Mouse (Mus musculus) spleen, postnatal 14 days (tissue): ENCODE results near the gene Dao.

Source experiments
- DNase-seq, 2 experiments: peaks; one replicate each; pipeline ENCODE4 v3.0.0; 2021 to 2022; ENCODE audit warnings: low spot score in 2 of 2

Dao gene

DNA sequence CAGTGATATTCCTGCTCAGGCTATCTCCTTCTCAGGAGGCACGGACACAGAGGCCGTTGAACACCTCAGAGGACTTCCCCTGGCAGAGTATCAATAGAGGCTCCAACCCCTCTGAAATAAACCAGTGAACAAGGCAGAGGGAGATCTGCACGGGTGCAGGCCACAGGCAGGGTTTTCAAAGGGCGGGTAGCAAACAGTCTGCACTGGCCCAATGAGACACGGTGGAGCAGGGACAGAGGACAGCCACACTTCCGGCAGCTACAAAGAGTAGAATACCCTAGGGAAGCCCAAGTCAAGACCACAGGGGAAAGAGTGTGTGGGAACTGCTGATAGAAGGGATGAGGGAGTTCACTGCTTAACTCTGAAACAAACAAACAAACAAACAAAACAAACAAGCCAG, 20.0 kb upstream of the Dao start:
- no peak for DNase-seq

DNA sequence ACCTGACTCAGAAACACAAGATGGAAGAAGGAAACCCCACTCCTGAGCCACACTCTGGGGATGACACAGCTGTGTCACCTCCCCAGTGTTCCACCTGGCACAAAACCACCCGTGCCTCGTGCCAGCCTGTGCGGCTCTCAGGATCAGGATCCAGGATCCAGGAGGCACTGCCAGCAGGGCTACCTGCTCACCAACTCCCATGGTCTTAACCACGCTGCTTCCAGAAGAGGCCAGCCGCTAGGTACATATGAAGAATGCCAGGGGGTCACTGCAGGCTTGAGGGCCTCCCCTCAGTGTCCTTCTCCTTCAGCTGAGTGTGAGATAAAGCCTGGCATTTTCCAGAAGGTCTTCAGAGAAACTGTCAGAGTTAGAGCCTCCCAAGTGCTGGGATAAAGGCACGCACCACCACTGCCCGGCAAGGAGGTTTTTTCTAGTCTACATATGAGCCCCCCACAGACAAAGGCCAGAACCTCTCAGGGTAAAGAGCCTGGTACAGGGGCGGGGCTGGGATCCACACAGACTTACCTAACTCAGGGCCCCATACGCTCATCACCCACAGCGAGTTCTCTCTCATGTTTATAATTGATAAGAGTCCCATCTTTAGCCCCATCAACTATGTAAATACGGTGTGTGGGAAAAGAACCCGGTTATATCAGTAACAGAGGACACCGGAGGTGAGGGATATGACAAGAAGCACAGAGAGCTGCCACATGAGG, 19.3 kb upstream of the Dao start:
- no peak for DNase-seq

DNA sequence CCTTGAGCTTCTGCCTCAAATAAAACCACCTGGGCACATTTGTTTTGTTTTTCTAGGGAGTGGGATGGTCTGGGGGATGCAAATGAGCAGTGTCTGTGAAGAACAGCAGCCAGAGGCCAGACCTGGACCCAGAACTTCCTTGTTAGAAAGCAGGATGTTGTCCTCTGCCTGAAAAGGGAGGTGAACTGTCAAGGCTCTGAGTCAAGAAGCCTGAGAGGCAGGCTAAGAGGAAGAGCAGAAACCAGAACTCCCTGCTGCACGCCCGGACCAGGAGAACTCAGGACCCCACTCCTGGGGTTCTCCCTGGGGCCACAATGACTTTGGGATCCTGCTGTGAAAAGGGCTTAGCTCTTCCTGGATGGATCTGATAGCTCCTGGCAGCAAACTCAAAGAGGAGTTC, 17.8 kb upstream of the Dao start:
- DNase-seq, result no peak

DNA sequence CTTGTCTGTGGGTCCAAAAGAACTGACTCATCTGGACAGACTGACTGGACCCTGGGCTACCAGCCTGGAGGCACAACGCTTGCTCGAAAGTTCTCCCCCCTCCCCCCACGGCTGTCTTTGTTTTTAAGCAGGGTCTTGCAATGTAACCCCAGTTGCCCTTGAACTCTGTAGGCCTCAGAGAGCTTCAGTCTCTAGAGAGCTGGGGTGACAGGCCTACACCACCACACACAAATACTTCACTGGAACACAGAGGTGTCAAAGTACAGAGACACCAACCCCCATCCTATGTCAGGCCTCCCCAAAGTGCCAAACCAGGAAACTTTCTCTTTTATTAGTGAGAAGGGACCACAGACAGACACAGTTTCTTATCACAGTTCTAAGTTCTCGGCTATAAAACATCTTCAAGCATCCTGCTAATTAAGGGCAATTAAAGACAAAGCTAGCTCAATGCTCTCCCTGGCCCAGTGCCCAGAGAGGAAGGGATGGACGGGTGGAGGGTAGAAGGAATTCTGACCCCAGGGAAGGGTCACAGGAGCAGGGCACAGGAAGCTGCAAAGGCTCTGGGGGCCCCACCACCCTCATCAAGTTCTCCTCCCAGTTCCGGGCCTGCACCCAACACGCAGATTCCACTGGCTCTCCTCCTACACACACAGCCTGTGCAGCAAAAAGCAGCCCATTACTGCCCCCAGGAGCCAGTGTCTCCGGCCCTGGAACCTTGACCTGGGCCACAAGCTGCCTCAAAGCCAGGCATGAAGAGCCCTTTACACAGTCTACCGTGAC, 17.1 kb upstream of the Dao start:
- no peak for DNase-seq

DNA sequence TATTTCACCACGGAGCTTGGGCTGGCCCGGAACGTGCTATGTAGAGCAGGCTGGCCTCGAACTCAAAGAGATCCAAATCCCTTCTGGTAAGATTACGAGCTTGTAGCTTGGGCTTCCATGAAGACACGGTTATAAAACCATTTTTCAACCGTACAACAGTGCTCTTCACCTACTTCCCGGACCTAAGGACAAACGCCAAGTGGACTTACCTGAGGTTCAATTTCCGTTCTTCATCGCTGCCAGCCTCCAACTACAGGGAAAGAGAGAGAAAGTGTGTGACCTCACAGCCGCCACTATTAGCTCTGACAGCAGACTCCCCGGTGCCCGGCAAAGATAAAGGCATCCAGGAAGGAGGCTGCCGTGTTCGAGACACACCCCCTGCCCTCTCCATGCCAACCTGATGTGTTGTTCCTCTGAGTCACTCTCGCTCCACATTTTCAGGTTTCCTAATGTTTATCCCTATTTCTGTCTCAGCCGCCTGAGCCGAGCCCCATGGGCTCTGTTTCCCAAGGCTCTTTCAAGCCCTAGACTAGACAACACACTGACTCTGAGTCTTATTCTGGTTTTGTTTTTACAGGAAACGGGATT, 14.0 kb upstream of the Dao start:
- DNase-seq, result peak; percentile 55 to 62

DNA sequence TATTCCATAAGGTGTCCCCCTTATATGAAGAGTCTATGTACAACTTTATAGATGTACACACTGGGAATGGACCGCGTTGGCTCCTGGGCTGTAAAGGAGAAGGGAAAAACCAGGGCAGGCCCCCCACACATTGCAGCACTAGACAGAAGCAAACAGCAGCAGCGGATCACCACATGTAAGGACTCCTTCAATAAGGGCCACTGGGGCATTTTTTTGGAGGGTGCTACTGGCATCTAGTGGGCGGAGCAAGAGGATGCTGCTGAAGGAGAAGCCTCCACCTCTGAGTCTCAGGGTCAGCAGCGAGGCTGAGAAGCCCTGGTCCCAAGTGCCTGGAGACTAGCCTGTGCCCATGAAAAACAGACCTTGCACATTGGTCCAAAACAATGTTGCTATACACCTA, 12.9 kb upstream of the Dao start:
- DNase-seq, result no peak

DNA sequence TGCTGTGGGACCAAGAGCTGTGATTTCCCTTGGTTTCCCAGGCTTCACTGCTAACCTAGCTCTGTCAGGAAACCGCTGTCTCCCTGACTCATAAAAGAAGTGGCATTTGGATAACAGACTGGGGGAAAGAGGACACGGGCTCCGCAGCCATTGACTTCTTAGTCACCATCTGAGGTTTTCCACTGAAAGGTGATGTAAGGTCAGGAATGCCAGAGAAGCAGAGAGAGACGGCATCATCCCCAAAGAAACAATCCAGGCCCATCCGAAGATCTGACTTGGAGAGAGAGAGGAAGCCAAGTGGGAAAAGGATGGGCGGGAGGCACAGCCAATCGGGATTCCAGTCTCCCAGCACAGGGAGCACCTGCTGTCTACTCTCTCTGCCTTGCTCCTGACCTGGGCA, 12.4 kb upstream of the Dao start:
- DNase-seq, result no peak

DNA sequence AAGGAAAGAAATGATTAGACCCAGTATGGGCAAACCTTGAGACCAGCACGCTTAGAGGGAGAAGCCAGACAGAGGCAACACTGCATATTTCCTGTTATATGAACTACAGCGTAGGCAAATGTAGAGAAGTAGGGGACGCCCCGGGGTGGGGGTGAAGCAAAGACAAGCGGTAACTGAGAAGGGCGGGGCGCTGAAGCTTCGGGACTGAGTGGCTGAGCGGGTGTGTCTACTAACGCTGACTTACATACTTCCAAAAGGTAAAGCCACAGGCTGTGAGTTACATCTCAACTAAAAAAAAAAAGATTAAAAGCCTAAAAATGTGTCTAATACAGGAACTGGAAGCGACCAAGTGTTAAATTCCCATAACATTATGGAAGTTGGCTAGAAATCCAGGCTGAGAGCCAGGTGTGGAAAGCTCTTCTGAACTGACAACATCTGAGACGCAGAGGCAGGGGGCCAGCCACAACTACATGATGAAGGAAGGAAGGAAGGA, 11.1 kb upstream of the Dao start:
- DNase-seq, result peak; percentile 71 to 81

DNA sequence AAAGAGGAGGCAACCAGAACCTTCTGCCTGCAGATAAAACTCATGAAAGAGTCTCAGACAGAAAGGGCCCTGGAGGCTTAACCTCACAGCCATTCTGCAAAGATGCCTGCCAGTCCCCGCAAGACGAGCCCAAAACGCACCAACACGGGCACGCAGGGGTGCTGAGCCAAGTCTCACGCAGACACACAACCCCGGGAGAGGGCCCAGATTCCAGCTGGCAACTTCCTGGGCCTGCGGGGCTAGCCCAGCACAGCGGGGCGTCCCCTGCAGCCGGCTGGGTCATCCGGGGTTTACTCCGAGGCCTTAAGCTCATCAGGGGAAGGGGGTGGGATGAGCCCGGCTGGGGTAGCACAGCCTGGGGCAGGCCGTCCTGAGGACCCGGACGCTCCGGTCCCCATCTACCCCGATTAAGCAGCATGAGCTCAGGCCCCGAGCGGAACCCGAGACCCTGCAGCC, 10.4 kb upstream of the Dao start:
- no peak for DNase-seq

DNA sequence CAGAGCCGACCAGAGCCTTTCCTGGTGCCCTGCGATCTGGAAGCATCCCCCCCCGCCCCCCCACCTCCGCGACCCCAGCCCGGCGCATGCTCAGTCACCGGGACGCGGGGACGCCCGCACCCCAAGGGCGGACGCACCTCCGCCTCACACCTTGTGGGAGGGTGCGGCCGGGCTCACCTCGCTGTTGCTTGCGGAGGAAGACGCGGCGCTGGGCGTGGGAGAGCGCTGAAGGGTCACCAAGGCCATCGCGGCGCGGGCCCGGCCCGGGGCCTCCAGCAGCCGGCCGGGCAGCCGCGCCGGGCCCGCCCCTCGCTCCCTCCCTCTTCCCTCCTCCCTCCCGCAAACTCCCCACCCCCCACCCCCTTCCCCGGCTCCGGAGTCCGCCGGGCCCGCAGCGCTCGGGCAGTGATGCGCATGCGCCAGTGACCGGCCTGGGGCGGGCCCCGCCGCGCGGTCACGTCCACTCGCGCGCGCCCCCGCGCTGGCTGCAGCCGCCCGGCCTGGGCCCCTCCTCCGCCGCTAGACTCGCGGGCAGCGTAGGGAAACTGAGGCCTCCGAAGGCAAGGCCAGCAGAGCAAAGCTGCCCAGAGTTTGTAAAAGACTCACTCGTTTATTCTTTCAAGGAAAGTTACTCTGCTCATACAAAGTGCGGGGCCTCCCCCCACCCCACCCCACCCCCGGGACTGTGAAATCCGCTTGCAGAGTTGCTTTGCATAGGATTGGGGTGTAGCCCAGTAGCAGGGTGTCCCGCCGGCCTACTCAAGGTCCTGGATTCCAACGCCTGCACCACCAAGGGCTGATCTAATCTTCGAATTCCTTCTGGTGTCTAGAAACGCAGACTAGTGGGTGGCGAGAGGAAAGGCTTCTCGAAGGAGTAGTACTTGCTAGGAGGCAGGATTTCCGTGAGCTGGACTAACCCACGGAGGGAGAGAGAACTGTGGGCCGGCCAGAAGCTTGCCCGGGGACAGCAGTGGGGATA, 9.7 kb upstream of the Dao start, which contains the start of gene Ssh1:
Gene Ssh1 (minus strand): TSS at position 408 of the 979 bp plus-strand sequence.
- DNase-seq, result peak; percentile 74 to 77

DNA sequence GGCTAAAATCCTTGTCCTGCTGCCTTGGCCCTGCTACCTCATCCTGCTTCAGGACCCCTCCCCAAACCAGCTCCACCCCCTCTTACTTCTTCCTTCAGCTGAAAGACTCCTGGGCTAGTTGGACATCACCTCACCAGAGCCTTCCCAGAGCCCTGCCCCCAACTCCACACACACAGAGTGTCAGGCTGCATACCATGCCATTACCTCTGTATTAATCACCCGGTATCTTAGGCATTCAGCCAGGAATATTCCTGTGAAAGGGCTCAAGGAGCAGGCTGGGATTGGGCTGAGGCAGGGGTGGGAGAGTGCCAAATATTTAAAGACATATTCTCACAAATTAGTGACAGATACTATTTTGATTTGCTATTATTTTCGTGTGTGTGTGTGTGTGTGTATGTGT, 7.0 kb upstream of the Dao start:
- DNase-seq, result no peak

DNA sequence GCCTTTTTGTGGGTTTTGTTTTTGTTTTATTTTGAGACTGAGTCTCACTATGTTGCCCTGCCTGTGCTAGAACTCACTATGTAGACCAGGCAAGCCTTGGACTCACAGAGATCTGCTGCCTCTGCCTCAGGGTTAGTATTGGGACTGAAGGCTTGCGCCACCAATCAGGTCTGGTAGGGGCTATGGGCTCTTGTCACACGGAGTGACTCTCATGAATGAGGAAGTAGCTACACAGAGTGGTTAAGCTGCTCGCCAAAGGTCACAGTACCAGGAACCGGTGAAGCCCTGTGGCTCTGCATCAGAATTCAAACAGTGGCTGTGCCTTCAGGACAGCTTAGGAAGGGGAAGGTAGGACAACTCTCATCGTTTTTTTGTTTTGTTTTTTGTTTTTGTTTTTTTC, 4.1 kb upstream of the Dao start:
- DNase-seq, result no peak

DNA sequence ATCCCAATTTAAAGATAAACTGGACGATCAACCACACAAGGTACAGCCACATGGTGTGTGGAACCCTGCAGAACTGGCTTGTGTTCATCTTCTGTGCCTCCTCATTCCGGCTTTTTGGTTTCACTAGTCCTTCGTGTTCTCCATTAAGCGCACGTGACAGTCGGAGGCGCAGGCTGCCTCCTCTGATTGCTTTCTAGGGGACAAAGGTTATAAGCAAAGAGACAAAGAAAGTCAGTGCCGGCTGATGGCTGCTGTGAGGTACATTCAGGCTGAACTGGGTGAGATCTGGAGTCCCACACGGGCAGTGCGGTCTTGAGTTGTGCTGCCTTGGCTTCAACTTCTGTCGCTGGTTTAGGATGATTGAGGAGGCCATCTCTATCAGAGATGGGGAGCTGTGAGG, 1.1 kb downstream of the Dao start:
- no peak for DNase-seq

DNA sequence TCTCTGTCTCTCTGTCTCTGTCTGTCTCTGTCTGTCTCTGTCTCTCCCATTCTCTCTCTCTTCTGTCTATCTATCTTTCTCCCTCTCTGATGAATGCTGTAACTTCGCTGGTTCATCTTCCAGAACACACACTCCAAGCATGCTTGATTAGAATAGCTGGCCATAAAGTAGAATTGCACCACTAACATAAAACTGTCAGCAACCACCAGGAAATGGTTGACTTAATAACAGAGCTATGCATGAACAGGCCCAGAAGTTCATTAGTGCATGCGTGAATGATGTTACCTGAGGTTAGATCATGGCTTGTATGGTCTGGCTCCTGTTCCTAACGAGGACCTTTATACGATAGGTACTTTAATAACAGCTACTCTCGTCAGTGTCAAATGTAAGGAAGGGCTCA, 1.6 kb downstream of the Dao start:
- no peak for DNase-seq

DNA sequence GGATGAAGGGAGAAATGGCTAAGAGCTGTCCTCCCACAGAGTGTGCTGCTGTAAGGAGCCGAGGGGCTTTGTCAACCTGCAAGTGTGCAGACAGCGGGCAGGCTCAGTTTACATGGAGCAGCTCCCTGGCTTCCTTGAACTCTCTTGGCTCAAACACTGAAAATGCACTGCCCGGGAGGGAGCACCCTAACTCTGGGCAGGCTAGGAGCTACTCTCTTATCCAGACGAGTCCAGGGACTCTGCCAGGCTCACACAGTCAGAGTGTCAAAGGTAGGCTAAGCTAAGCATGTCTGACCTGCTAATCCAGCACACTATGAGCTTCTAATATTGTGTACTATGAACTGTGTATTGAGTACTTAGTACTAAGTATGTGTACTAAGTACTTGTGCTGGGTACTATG, 3.5 kb downstream of the Dao start:
- DNase-seq, result no peak

DNA sequence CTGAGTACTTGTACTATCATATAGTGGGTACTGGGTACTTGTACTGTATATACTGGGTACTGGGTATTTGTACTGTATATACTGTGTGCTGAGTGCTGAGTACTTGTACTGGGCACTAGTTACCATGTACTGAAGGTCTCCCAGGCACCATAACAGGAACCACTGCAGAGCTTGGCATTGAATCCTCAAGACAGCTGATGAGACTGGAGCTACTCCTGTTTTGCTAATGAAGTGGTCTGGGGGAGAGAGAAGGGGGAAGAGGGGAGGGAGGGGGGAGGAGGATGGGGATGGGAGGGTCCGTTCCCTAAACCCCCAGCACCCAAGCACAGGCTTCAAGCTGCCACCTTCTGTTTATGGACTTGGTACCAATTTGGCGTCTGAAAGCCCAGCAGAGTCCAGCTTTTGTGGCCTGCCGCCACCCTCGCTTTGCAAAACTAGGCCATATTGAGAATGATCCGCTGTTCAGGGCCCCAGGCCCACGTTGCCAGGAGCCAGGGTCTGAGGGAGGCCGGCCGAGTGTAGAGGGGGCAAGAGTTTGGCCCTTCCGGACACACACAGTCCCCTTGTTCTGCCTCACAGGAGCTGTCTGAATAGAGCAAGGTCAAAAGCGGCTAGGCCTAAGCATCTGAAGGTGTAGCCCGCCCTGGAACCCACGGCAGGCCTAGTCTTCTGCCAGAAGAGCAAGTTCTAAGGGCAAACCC, 4.4 kb downstream of the Dao start:
- DNase-seq, result no peak

DNA sequence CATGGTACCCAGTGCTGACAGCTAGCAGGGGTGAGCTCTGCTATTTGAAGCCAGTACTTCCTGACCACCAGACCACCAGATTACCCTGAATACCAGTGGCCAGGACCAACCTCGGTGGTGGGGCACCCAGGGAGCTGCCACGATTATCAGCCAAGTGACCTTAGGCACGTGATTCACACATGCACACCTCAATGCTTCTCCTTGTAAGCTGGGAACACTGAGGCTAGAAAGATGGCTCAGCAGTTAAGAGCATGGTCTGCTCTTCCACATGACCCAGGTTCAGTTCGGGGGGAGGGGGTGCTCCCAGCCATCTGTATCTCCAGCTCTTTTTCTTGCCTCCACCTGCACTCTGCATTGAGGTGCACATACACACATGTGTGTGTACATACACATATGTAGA, 5.5 kb downstream of the Dao start:
- no peak for DNase-seq

DNA sequence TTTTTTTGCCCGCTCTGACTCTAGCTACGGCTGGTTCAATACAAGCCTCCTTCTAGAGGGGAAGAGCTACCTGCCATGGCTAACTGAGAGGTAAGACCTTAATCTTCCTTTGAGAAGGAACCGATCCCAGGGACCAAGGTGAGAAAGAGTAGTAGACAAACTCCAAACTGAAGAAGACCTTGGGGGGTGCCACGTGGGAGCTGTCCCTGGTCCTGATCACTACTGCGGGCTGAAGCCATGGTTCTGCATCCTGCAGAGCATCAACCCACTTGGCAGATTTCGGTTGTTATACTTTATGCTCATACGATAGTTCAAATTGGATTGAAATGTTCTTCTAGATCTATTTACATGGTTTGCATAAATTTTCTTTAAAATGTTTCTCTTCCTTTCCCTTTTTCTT, 11.6 kb downstream of the Dao start:
- no peak for DNase-seq

DNA sequence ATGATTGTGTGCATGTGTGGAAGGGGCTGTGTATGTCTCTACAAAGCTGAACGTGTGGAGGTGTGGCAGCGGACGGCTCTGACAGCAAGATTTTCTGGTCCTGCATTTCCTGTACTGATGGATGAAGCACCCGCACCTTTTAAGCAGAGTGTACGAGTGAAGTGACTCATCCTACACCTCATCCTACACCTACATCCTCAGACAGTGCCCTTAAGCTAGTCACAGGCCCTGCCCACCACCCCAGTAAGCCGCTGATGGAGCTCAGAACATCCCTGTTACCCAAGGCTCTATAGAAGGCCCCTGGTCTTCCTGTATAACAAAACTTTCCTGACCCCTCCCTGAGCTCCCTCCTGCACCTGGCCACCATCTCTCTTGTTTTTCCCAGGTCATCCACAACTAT, 20.9 kb downstream of the Dao start:
- no peak for DNase-seq

DNA sequence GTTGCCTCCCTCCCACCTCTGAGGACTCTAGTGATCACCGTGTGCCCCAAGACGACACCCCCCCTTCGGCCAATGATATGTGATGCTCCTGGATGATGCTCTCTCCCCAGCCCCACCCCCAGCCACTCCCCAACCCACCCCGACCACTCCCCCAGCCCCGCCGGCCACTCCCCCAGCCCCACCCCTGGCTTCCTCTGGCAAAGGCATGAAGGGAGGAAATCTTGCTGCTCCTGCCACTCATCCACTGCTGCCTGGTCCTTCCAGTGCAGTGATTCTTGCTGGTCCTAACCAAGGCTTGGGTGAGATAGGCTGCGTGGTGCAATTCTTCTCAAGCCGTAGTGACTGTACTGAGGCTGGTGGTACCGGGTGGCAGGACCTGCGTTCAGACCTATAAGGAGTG, 21.4 kb downstream of the Dao start:
- no peak for DNase-seq
